8 mouse cellular contexts compared by ENCODE assay signal in genomic region chr16:30745598-30746181, GRCm38 (mm10).
A peak's percentile ranks its signal among the peaks of the same experiment; 100 is the strongest.
DNase-seq lines count a peak whose midpoint lies in the region; ATAC-seq lines count a peak whose summit lies in the region.

No protein-coding gene starts in this region.

- no peak for ATAC-seq in midbrain, embryonic 14.5 days (ENCODE audit: low FRiP score, low TSS enrichment)
- ATAC-seq in midbrain, embryonic 16.5 days: no peak
- ATAC-seq in erythroid progenitor cell, adult 5-6 weeks (replicated peaks; ENCODE audit: low FRiP score, poor library complexity, severe bottlenecking): no peak

- no peaks in the 10 kb centered on the region for H3K27me3 ChIP-seq in midbrain, embryonic 14.5 days (ENCODE audit: control insufficient read depth, insufficient read depth, low read length)
- no peaks in the 10 kb centered on the region for H3K27me3 ChIP-seq in midbrain, embryonic 16.5 days (ENCODE audit: control insufficient read depth, insufficient read depth, low read depth, low read length)

- H3K4me2 ChIP-seq in midbrain, embryonic 14.5 days (ENCODE audit: low read length): no peak overlapping the region
- no peak overlapping the region for H3K4me2 ChIP-seq in midbrain, embryonic 16.5 days (ENCODE audit: low read length)

- 38% methylated on average over 11 of the region's 11 CpGs for WGBS in midbrain, embryonic 14.5 days
- WGBS in midbrain, embryonic 16.5 days: 43% methylated on average over 11 of the region's 11 CpGs

- H3K27ac ChIP-seq in midbrain, embryonic 14.5 days (replicated peaks; ENCODE audit: low read depth, low read length): no peak overlapping the region
- no peak overlapping the region for H3K27ac ChIP-seq in midbrain, embryonic 16.5 days (ENCODE audit: low read length)

- H3K36me3 ChIP-seq in midbrain, embryonic 14.5 days (ENCODE audit: control insufficient read depth, insufficient read depth, low read length): no peaks in the 10 kb centered on the region
- no peaks in the 10 kb centered on the region for H3K36me3 ChIP-seq in midbrain, embryonic 16.5 days (ENCODE audit: control insufficient read depth, insufficient read depth, low read length)

- DNase-seq in midbrain, embryonic 14.5 days: peak; percentile 20
- DNase-seq in embryo, embryonic 11 days: peak; percentile 56
- DNase-seq in heart, postnatal 36 days: peak; percentile 53 to 54
- DNase-seq in layer of hippocampus, adult 9-11 months: peak; percentile 37
- peak; percentile 54 for DNase-seq in mesoderm, embryonic 11.5 days (ENCODE audit: low read depth, low spot score)
- DNase-seq in T-cell, adult 2 months (ENCODE audit: low spot score): no peak

- no peaks in the 10 kb centered on the region for H3K9me3 ChIP-seq in midbrain, embryonic 14.5 days (ENCODE audit: control insufficient read depth, low read length)
- H3K9me3 ChIP-seq in midbrain, embryonic 16.5 days (replicated peaks; ENCODE audit: control insufficient read depth, low read length, poor library complexity, severe bottlenecking): no peaks in the 10 kb centered on the region

- no peak overlapping the region for H3K9ac ChIP-seq in midbrain, embryonic 14.5 days (replicated peaks; ENCODE audit: low read length)
- H3K9ac ChIP-seq in midbrain, embryonic 16.5 days (ENCODE audit: low read depth, low read length): no peak overlapping the region

- intact Hi-C loops in heart, postnatal 36 days (cut with DNase I): no loop called here

- H3K4me1 ChIP-seq in midbrain, embryonic 14.5 days (ENCODE audit: control insufficient read depth, insufficient read depth, low read length): 0 out of 2 replicates have a peak, but pooled peaks cover 2% of the 10 kb centered on the region
- peaks cover 4% of the 10 kb centered on the region; the same call in 1 of the 2 replicates for H3K4me1 ChIP-seq in midbrain, embryonic 16.5 days (ENCODE audit: control insufficient read depth, insufficient read depth, low read length)

- no peak overlapping the region for H3K4me3 ChIP-seq in midbrain, embryonic 14.5 days (replicated peaks; ENCODE audit: low read depth, low read length)
- no peak overlapping the region for H3K4me3 ChIP-seq in midbrain, embryonic 16.5 days (ENCODE audit: low read depth, low read length)
